Mouse (Mus musculus) embryonic facial prominence, embryonic 14.5 days (tissue): ENCODE results near the gene Maats1. TPM values are rescaled to one million over a fixed set of nuclear protein-coding genes. Genes with fewer than 3 reads are reported as not detected.

Experiments used
- ATAC-seq: fragments of 200-750 bp; cut with Nextera tagmentation; 2 replicates; pipeline ENCODE4 v1.8.0; 2017; ENCODE audit warnings: low read depth, moderate number of reproducible peaks, moderate TSS enrichment
- DNase-seq: peaks from one replicate; pipeline ENCODE4 v3.0.0-alpha.2; 2015; ENCODE audit warnings: low spot score
- H3K27ac ChIP-seq: fragments of 300-500 bp; sonication (generic); replicated peaks from 2 replicates; pipeline ENCODE4 v1.5.1; 2014; ENCODE audit warnings: low read depth, mild to moderate bottlenecking, low read length, moderate library complexity
- H3K27me3 ChIP-seq: fragments of 300-500 bp; sonication (generic); replicated peaks from 2 replicates; pipeline ENCODE4 v1.6.1; 2014; ENCODE audit warnings: low read length; ENCODE audit not compliant: control insufficient read depth, insufficient read depth
- H3K36me3 ChIP-seq: fragments of 300-500 bp; sonication (generic); 2 replicates; pipeline ENCODE4 v1.6.1; 2014; ENCODE audit warnings: low read length, mixed read lengths; ENCODE audit not compliant: control insufficient read depth, insufficient read depth
- H3K4me1 ChIP-seq: fragments of 300-500 bp; sonication (generic); 2 replicates; pipeline ENCODE4 v1.6.1; 2014; ENCODE audit warnings: antibody characterized with exemption, low read length; ENCODE audit not compliant: control insufficient read depth, insufficient read depth
- H3K4me2 ChIP-seq: fragments of 300-500 bp; sonication (generic); 2 replicates; pipeline ENCODE4 v1.6.1; 2014; ENCODE audit warnings: low read depth, mild to moderate bottlenecking, low read length, moderate library complexity, mixed read lengths
- H3K4me3 ChIP-seq: fragments of 300-500 bp; sonication (generic); 2 replicates; pipeline ENCODE4 v1.5.1; 2014; ENCODE audit warnings: low read depth, mild to moderate bottlenecking, low read length
- H3K9ac ChIP-seq: fragments of 300-500 bp; sonication (generic); 2 replicates; pipeline ENCODE4 v1.6.1; 2014; ENCODE audit warnings: low read depth, mild to moderate bottlenecking, low read length, moderate library complexity, mixed read lengths
- H3K9me3 ChIP-seq: fragments of 300-500 bp; sonication (generic); 2 replicates; pipeline ENCODE4 v1.6.1; 2016; ENCODE audit warnings: low read length; ENCODE audit not compliant: control insufficient read depth
- WGBS: fragments of 180-500 bp; shearing (Covaris S2); extraction: QIAGEN DNeasy Blood & Tissue Kit; methylation state at CpG from one replicate; pipeline ENCODE4 v1.1.7; 2014; 5-methylcytosine and 5-hydroxymethylcytosine counted together
- polyA plus RNA-seq: library from polyadenylated mRNA; unstranded; fragments of >200 nt; fragmentation: Nextera tagmentation; extraction: Ambion mirVana; gene quantifications from 2 replicates; pipeline ENCODE4 v1.2.1, GENCODE M21; 2014

Maats1 gene
- polyA plus RNA-seq, 1 experiment from 2014 or later, result 1.8 TPM

DNA sequence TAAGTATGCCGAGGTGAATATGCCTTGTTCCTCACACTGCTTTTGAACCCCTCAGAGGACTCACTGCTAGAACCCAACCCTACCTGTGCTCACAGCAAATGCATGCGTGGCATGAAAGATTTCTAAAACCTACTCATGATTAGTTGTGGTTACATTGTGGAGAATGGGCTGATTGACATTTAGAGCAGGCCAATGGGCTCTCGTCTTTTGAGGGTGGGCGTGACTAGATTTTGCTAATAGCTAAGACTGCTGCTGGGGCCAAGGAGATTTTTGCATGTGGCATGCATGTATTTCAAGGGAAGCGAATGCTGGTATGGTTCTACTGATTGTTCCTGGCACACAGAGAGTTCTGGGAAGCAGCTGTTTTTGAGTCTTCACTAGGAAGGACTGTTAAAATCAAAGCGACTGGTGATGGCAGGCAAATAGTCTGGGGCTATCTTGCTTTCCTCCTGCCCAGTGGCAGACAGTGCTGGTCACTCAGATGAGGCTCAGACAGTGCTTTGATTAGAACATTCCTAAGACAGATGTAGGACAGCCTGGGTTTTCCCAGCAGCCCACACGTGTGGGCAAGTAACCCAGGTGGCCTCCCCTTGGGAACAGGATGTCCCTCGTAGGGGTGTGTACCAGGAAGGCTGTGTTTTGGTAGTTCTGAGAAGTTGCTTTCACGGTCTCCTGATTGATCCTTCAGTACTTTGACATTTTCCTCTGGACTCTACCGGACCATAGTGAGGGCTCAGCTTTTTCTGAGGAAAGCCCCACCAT is 32.6 kb upstream of the Maats1 start:
- H3K27ac ChIP-seq, result no peak overlapping the region
- H3K4me2 ChIP-seq, result peak overlapping the region; percentile 24
- no peak overlapping the region for H3K4me3 ChIP-seq
- 72% methylated on average over 10 of the region's 10 CpGs for WGBS
- ATAC-seq (no peak), DNase-seq (peak; percentile 36)
- H3K4me1 ChIP-seq, result peaks cover 13% of the 10 kb centered on the region
- no peak overlapping the region for H3K9ac ChIP-seq
- H3K9me3 ChIP-seq, result no peaks in the 10 kb centered on the region
- no peaks in the 10 kb centered on the region for H3K36me3 ChIP-seq
- no peaks in the 10 kb centered on the region for H3K27me3 ChIP-seq

DNA sequence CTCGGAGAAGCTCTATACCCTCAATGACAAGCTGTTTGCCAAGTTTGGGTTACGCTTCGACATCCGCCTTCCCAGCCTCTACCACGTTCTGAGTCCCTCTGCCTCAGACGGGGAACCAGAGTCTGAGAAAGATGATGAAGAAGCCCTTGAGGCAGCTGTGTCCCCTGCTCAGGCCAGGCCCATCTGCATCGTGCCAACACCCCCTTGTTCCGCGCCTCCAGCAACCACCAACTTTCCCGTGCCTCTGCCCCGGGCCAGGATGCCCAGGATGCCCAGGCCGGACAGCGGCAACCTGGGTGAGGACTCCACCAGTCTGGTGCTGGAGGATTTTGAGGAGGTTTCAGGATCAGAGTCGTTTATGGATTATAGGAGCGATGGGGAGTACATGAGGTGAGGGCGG is 32.0 kb upstream of the Maats1 start:
- peak overlapping the region; percentile 24 for H3K4me2 ChIP-seq
- 82% methylated on average over 16 of the region's 16 CpGs for WGBS

GRCm38 (mm10) chr16:38373439-38373838 is 31.5 kb upstream of the Maats1 start:
- Histone ChIP-seq H3K9me3 (no peaks in the 10 kb centered on the region), H3K4me3 (no peak overlapping the region), H3K4me2 (no peak overlapping the region), H3K27ac (no peak overlapping the region), H3K9ac (no peak overlapping the region), H3K4me1 (peaks cover 13% of the 10 kb centered on the region), H3K36me3 (no peaks in the 10 kb centered on the region), H3K27me3 (no peaks in the 10 kb centered on the region)
- DNase-seq (no peak), ATAC-seq (no peak)
- WGBS, result 84% methylated on average over 10 of the region's 10 CpGs

More for the DNA sequence above, 32.0 kb upstream of the Maats1 start:
- Histone ChIP-seq H3K27me3 (no peaks in the 10 kb centered on the region), H3K9me3 (no peaks in the 10 kb centered on the region), H3K4me3 (no peak overlapping the region), H3K27ac (no peak overlapping the region), H3K9ac (no peak overlapping the region), H3K36me3 (no peaks in the 10 kb centered on the region), H3K4me1 (peaks cover 13% of the 10 kb centered on the region)
- DNase-seq (no peak), ATAC-seq (no peak)

GRCm38 (mm10) chr16:38372876-38373275 is 30.9 kb upstream of the Maats1 start:
- Histone ChIP-seq H3K4me1 (peaks cover 13% of the 10 kb centered on the region), H3K27me3 (no peaks in the 10 kb centered on the region), H3K9ac (no peak overlapping the region), H3K9me3 (no peaks in the 10 kb centered on the region), H3K27ac (no peak overlapping the region), H3K4me2 (no peak overlapping the region), H3K4me3 (no peak overlapping the region), H3K36me3 (no peaks in the 10 kb centered on the region)
- WGBS, result 90% methylated on average over 4 of the region's 4 CpGs
- no peak for ATAC-seq
- DNase-seq, result no peak

GRCm38 (mm10) chr16:38371705-38372296 is 29.9 kb upstream of the Maats1 start:
- H3K4me2 ChIP-seq, result no peak overlapping the region
- H3K9ac ChIP-seq, result no peak overlapping the region
- ATAC-seq (no peak), DNase-seq (no peak)
- H3K36me3 ChIP-seq, result no peaks in the 10 kb centered on the region
- H3K9me3 ChIP-seq, result no peaks in the 10 kb centered on the region
- H3K4me3 ChIP-seq, result no peak overlapping the region
- WGBS, result 88% methylated on average over 15 of the region's 15 CpGs
- H3K4me1 ChIP-seq, result peaks cover 8% of the 10 kb centered on the region
- no peaks in the 10 kb centered on the region for H3K27me3 ChIP-seq
- no peak overlapping the region for H3K27ac ChIP-seq

DNA sequence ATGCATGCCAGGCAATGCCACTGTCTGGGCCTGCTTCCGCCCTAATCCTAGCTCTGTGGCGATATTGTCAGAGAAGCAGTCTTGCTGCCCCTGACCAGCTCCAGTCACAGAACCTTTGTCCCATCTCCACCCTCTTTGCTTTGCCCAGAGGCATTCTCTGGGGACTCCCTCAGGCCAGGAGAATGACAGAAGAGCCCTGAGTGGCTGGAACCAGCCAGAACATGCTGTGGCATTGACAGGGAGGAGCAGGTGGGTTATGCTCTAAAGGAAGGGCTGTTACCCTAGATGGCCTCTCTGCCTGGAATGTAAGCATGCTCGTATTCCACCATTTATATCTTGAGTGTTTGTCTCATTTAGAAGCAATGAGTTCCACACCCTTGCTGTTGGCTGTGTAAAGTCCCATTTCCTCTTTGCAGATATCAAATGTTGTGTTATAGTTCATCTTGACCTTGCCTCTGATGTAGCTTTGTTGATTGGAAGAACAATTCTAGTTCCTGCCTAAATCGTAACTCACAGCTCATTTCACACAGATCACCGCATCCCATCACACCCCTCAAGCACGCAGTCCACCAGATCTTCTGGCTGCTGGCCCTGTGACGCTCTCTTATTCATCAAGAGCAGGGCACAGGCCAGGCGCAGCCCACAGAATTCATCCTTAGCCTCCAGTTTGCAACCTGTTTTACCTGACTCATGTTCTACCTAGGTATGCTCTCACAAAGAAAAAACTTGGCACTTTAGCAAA is 28.9 kb upstream of the Maats1 start:
- no peaks in the 10 kb centered on the region for H3K27me3 ChIP-seq
- H3K4me1 ChIP-seq, result no peaks in the 10 kb centered on the region; the same call in 1 of the 2 replicates
- H3K4me3 ChIP-seq, result no peak overlapping the region
- 73% methylated on average over 8 of the region's 8 CpGs for WGBS
- no peak overlapping the region for H3K27ac ChIP-seq
- no peaks in the 10 kb centered on the region for H3K36me3 ChIP-seq
- peak; percentile 68 for DNase-seq
- no peak overlapping the region for H3K4me2 ChIP-seq
- H3K9ac ChIP-seq, result no peak overlapping the region
- ATAC-seq, result peak; percentile 83; the same call in 1 of the 2 replicates
- no peaks in the 10 kb centered on the region for H3K9me3 ChIP-seq

GRCm38 (mm10) chr16:38369992-38370484 is 28.1 kb upstream of the Maats1 start:
- H3K4me1 ChIP-seq, result no peaks in the 10 kb centered on the region; the same call in 1 of the 2 replicates
- no peak overlapping the region for H3K4me3 ChIP-seq
- WGBS, result 70% methylated on average over 4 of the region's 4 CpGs

DNA sequence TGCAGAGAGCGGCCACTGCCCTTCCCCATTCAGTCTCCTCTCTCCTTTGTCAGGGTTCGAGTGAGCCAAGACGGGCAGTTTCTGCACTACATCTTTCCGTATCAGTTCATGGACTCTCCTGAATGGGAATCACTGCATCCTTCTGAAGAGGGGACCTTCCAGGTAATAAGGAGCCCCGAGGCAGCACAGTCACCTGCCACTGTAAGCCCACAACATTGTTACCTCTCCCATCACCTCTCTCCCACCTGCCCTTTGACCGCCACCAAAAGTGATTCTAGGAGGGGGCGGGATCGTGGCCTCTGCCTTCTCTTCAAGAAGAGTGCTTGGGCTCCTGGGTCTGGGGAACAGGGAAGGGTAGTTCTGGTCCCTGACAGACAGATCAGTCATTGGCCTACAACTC is 27.5 kb upstream of the Maats1 start:
- 88% methylated on average over 8 of the region's 8 CpGs for WGBS
- Histone ChIP-seq H3K27ac (no peak overlapping the region), H3K9ac (no peak overlapping the region), H3K9me3 (no peaks in the 10 kb centered on the region), H3K27me3 (no peaks in the 10 kb centered on the region), H3K36me3 (no peaks in the 10 kb centered on the region), H3K4me3 (no peak overlapping the region), H3K4me2 (no peak overlapping the region), H3K4me1 (no peaks in the 10 kb centered on the region)
- DNase-seq (no peak), ATAC-seq (no peak)

More at GRCm38 (mm10) chr16:38369992-38370484, 28.1 kb upstream of the Maats1 start:
- no peaks in the 10 kb centered on the region for H3K36me3 ChIP-seq
- no peak for DNase-seq
- H3K9me3 ChIP-seq, result no peaks in the 10 kb centered on the region
- H3K9ac ChIP-seq, result no peak overlapping the region
- no peak overlapping the region for H3K27ac ChIP-seq
- no peak overlapping the region for H3K4me2 ChIP-seq
- no peaks in the 10 kb centered on the region for H3K27me3 ChIP-seq
- ATAC-seq, result no peak
